In the genomic region with DNA sequence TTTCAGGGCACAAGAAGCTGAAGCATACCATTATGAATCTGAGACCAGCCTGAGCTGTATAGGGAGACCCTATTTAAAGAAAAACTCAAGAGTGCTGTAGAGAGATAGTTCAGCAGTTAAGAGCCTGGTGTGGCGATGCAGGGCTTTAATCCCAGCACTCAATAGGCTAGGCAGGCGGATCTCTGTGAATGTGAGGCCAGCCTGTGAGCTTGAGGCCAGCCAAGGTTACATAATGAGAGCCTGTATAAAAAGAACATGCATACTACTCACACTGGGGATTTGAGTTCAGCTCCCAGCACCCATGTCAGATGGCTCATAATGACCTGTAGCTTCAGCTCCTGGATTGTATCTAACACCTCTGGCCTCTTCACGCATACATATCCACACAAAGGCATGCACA, we compare ENCODE assay signal across 26 mouse cellular contexts.
DNase-seq lines count a peak whose midpoint lies in the region; ATAC-seq lines count a peak whose summit lies in the region.
"Had no signal": no experiment of that assay in that cellular context is flagged by ENCODE, and none has a peak within 500 bp of the region (broad histone marks: within the 10 kb centered on the region; RNA-seq: fewer than 3 reads in every experiment).

No protein-coding gene starts in this region.

- H3K36me3 ChIP-seq in heart, embryonic 14.5 days (ENCODE audit: control insufficient read depth, insufficient read depth, low read length), result peaks cover 25% of the 10 kb centered on the region
- no peaks in the 10 kb centered on the region for H3K36me3 ChIP-seq in heart, embryonic 11.5 days (ENCODE audit: control insufficient read depth, insufficient read depth, low read length)
- no peaks in the 10 kb centered on the region for H3K36me3 ChIP-seq in heart, embryonic 15.5 days
- H3K36me3 ChIP-seq in embryonic facial prominence, embryonic 10.5 days (replicated peaks), result no peaks in the 10 kb centered on the region
- H3K36me3 ChIP-seq: forebrain, embryonic 10.5 days; forebrain, embryonic 15.5 days; hindbrain, embryonic 13.5 days; neural tube, embryonic 15.5 days; stomach, embryonic 15.5 days had no signal

- H3K4me2 ChIP-seq in heart, embryonic 14.5 days (ENCODE audit: low read length), result no peak overlapping the region
- no peak overlapping the region for H3K4me2 ChIP-seq in heart, embryonic 11.5 days
- H3K4me2 ChIP-seq in heart, embryonic 15.5 days, result no peak overlapping the region
- H3K4me2 ChIP-seq: embryonic facial prominence, embryonic 13.5 days; forebrain, embryonic 15.5 days; hindbrain, embryonic 13.5 days; neural tube, embryonic 15.5 days; stomach, embryonic 15.5 days had no signal

- no peak overlapping the region for H3K4me3 ChIP-seq in heart, embryonic 14.5 days (ENCODE audit: control insufficient read depth in 1 of 2, insufficient read depth in 1 of 2, low read depth in 1 of 2, low read length in 2 of 2)
- no peak overlapping the region for H3K4me3 ChIP-seq in heart, embryonic 11.5 days (ENCODE audit: low read depth, low read length)
- no peak overlapping the region for H3K4me3 ChIP-seq in heart, embryonic 15.5 days
- no peak overlapping the region for H3K4me3 ChIP-seq in embryonic facial prominence, embryonic 10.5 days
- H3K4me3 ChIP-seq: embryonic facial prominence, embryonic 13.5 days; forebrain, embryonic 10.5 days; forebrain, embryonic 15.5 days; hindbrain, embryonic 13.5 days; neural tube, embryonic 15.5 days; stomach, embryonic 15.5 days had no signal

- H3K9ac ChIP-seq in heart, embryonic 14.5 days (ENCODE audit: low read length), result no peak overlapping the region
- no peak overlapping the region for H3K9ac ChIP-seq in heart, embryonic 11.5 days (ENCODE audit: low read depth, low read length)
- H3K9ac ChIP-seq in heart, embryonic 15.5 days, result no peak overlapping the region
- H3K9ac ChIP-seq: embryonic facial prominence, embryonic 13.5 days; forebrain, embryonic 15.5 days; hindbrain, embryonic 13.5 days; liver, embryonic 14.5 days; neural tube, embryonic 15.5 days; stomach, embryonic 15.5 days had no signal

- peaks cover 9 to 29% of the 10 kb centered on the region in 2 experiments for H3K4me1 ChIP-seq in heart, embryonic 14.5 days (ENCODE audit: control insufficient read depth in 2 of 2, insufficient read depth in 2 of 2, low read length in 2 of 2)
- peaks cover 14% of the 10 kb centered on the region for H3K4me1 ChIP-seq in heart, embryonic 11.5 days (ENCODE audit: control insufficient read depth, insufficient read depth, low read length)
- peaks cover 28% of the 10 kb centered on the region for H3K4me1 ChIP-seq in heart, embryonic 15.5 days (replicated peaks)
- H3K4me1 ChIP-seq in embryonic facial prominence, embryonic 10.5 days, result no peaks in the 10 kb centered on the region
- H3K4me1 ChIP-seq: embryonic facial prominence, embryonic 13.5 days; forebrain, embryonic 15.5 days; hindbrain, embryonic 13.5 days; neural tube, embryonic 15.5 days; stomach, embryonic 15.5 days had no signal

- ATAC-seq in heart, embryonic 14.5 days (ENCODE audit: insufficient number of reproducible peaks, insufficient read depth, low FRiP score, low read depth), result 0 out of 2 replicates have a peak, but pooled peaks have one; percentile 50
- ATAC-seq in heart, embryonic 11.5 days (replicated peaks; ENCODE audit: insufficient number of reproducible peaks, low FRiP score, low TSS enrichment), result no peak
- no peak; the same call in 1 of the 2 replicates for ATAC-seq in heart, embryonic 15.5 days (replicated peaks; ENCODE audit: insufficient number of reproducible peaks, insufficient read depth, low FRiP score, low read depth)
- no peak for ATAC-seq in megakaryocyte progenitor cell, adult 5-6 weeks (replicated peaks; ENCODE audit: poor library complexity)
- ATAC-seq: forebrain, embryonic 15.5 days had no signal

- WGBS in heart, embryonic 14.5 days, result 47% methylated on average over 3 of the region's 3 CpGs
- 54% methylated on average over 3 of the region's 3 CpGs for WGBS in heart, embryonic 11.5 days (ENCODE audit: insufficient replicate concordance)
- 60% methylated on average over 3 of the region's 3 CpGs for WGBS in heart, embryonic 15.5 days
- 74% methylated on average over 3 of the region's 3 CpGs for WGBS in embryonic facial prominence, embryonic 10.5 days

- no peaks in the 10 kb centered on the region for H3K27me3 ChIP-seq in heart, embryonic 14.5 days (ENCODE audit: control insufficient read depth, insufficient read depth, low read length)
- H3K27me3 ChIP-seq in heart, embryonic 11.5 days (ENCODE audit: control insufficient read depth, insufficient read depth, low read length), result no peaks in the 10 kb centered on the region
- no peaks in the 10 kb centered on the region for H3K27me3 ChIP-seq in heart, embryonic 15.5 days
- H3K27me3 ChIP-seq in embryonic facial prominence, embryonic 10.5 days (replicated peaks; ENCODE audit: low read depth, poor library complexity, severe bottlenecking), result no peaks in the 10 kb centered on the region
- H3K27me3 ChIP-seq: embryonic facial prominence, embryonic 13.5 days; forebrain, embryonic 15.5 days; hindbrain, embryonic 13.5 days; neural tube, embryonic 15.5 days; stomach, embryonic 15.5 days had no signal

- intact Hi-C loops in heart, postnatal 25 days (cut with DNase I), result no loop called here

- DNase-seq in heart, adult 11 months, result peak; percentile 94
- DNase-seq in heart, postnatal 25 days (ENCODE audit: low spot score), result no peak
- peak; percentile 16 for DNase-seq in embryo, embryonic 10.5 days (ENCODE audit: low spot score)
- DNase-seq in embryonic facial prominence, embryonic 10.5 days (ENCODE audit: low spot score), result no peak
- DNase-seq: adrenal gland, postnatal 25 days; B cell, adult 2 months; cerebellum, adult 18-20 months; cerebellum, postnatal 10 days; kidney, adult 11 months; kidney, postnatal 14 days; liver; lung, adult 2 months; midbrain, embryonic 14.5 days; retina, postnatal 1 day; right cerebral cortex, postnatal 14 days had no signal

- H3K9me3 ChIP-seq in heart, embryonic 14.5 days (ENCODE audit: control insufficient read depth, low read length), result no peaks in the 10 kb centered on the region
- H3K9me3 ChIP-seq in heart, embryonic 11.5 days (replicated peaks; ENCODE audit: control insufficient read depth, low read length), result no peaks in the 10 kb centered on the region
- H3K9me3 ChIP-seq in heart, embryonic 15.5 days (replicated peaks), result no peaks in the 10 kb centered on the region
- H3K9me3 ChIP-seq in embryonic facial prominence, embryonic 10.5 days, result no peaks in the 10 kb centered on the region
- H3K9me3 ChIP-seq: embryonic facial prominence, embryonic 13.5 days; forebrain, embryonic 10.5 days; forebrain, embryonic 15.5 days; hindbrain, embryonic 13.5 days; neural tube, embryonic 15.5 days; stomach, embryonic 15.5 days had no signal

- H3K27ac ChIP-seq in heart, embryonic 14.5 days (replicated peaks in 1 of 2; ENCODE audit: control insufficient read depth in 1 of 2, insufficient read depth in 1 of 2, low read depth in 2 of 2, low read length in 2 of 2), result peak overlapping the region; percentile 59 to 60; a peak in 3 of 4 replicates
- no peak overlapping the region for H3K27ac ChIP-seq in heart, embryonic 11.5 days (ENCODE audit: low read depth, low read length)
- H3K27ac ChIP-seq in heart, embryonic 15.5 days, result peak overlapping the region; percentile 38
- no peak overlapping the region for H3K27ac ChIP-seq in embryonic facial prominence, embryonic 10.5 days (replicated peaks)
- H3K27ac ChIP-seq: embryonic facial prominence, embryonic 13.5 days; forebrain, embryonic 10.5 days; forebrain, embryonic 15.5 days; hindbrain, embryonic 13.5 days; liver, embryonic 14.5 days; neural tube, embryonic 15.5 days; stomach, embryonic 15.5 days had no signal

Comparison
In these comparisons a context has a peak if more than half of its experiments do, and no peak if none do; other contexts are left out.
1. DNase-seq: peak in heart, adult 11 months (single experiment) and embryo, embryonic 10.5 days (single experiment); none in heart, postnatal 25 days (single experiment) and embryonic facial prominence, embryonic 10.5 days (single experiment).
2. H3K27ac ChIP-seq: peak in heart, embryonic 14.5 days (2 of 2) and heart, embryonic 15.5 days (single experiment); none in heart, embryonic 11.5 days (single experiment) and embryonic facial prominence, embryonic 10.5 days (single experiment).